Comparison of ENCODE assay signal across 8 mouse cellular contexts in genomic region chr1:190928370-190929009, GRCm38 (mm10). TPM values are rescaled to one million over a fixed set of nuclear protein-coding genes. Genes with fewer than 3 reads are reported as not detected.
DNase-seq lines count a peak whose midpoint lies in the region; ATAC-seq and TF ChIP-seq lines count a peak whose summit lies in the region.

No protein-coding gene starts in this region.

- H3K27ac ChIP-seq in hindbrain, embryonic 13.5 days = peak overlapping the region; percentile 99

- H3K27me3 ChIP-seq in Patski = no peaks in the 10 kb centered on the region
- no peaks in the 10 kb centered on the region for H3K27me3 ChIP-seq in hindbrain, embryonic 13.5 days

- H3K4me3 ChIP-seq in hindbrain, embryonic 13.5 days = peak overlapping the region; percentile 70

- WGBS in hindbrain, embryonic 13.5 days = under 1% methylated on average over 31 of the region's 79 CpGs

- H3K4me1 ChIP-seq in hindbrain, embryonic 13.5 days (replicated peaks) = peaks cover 22% of the 10 kb centered on the region

- H3K9me3 ChIP-seq in hindbrain, embryonic 13.5 days = no peaks in the 10 kb centered on the region

- H3K4me2 ChIP-seq in hindbrain, embryonic 13.5 days = peak overlapping the region; percentile 62

- no peak for TF ChIP-seq CTCF in Patski (IDR thresholded peaks at IDR 0.05)

- DNase-seq in Patski (ENCODE audit: low read depth, low spot score) = peak; percentile 82
- DNase-seq in cerebellum, postnatal 14 days = peak; percentile 98
- peak; percentile 94 to 95 for DNase-seq in frontal cortex, postnatal 14 days (ENCODE audit: low spot score in 2 of 2)
- DNase-seq in layer of hippocampus, postnatal 25 days (ENCODE audit: extremely low spot score in 1 of 2, low spot score in 1 of 2) = peak; percentile 94 to 98
- peak; percentile 99 for DNase-seq in lung, postnatal 25 days (ENCODE audit: low spot score)
- peak; percentile 98 for DNase-seq in retina, embryonic 14.5 days (ENCODE audit: low spot score)
- peak; percentile 98 for DNase-seq in thymus, postnatal 4 days

- H3K9ac ChIP-seq in hindbrain, embryonic 13.5 days = peak overlapping the region; percentile 89

- peak; percentile 88 for ATAC-seq in Patski
- ATAC-seq in hindbrain, embryonic 13.5 days (ENCODE audit: low FRiP score) = peak; percentile 97

- POLR2A ChIA-PET in Patski (lab: Charles Lee) = interaction anchor here (1.0 kb wide), 1 partner anchor 17 kb away, joined by 3 read pairs; the partner anchor contains the start of gene Rps6kc1

- H3K36me3 ChIP-seq in hindbrain, embryonic 13.5 days = peaks cover 4% of the 10 kb centered on the region

- CTCF ChIA-PET in Patski (lab: Charles Lee) = no interaction called here

- in situ Hi-C loops in Patski (cut with MboI; ENCODE audit: low pct_unique_long_range_greater_than_20kb) = loop anchor here (25.0 kb wide), 1 partner anchor 634 kb away; no protein-coding TSS in a partner anchor

RNA-seq across cellular contexts. Expression of gene Angel2, which starts 3.6 kb away (rescaled TPM):
- polyA plus RNA-seq in Patski (2021) = 54.1 TPM
- polyA plus RNA-seq in hindbrain, embryonic 13.5 days (2015; fragmentation: Nextera tagmentation; extraction: Ambion mirVana) = 55.4 and 57.0 TPM in 2 replicates
- total RNA-seq in layer of hippocampus, postnatal 25 days (2021) = 10 to 100 TPM; 50.2 to 60.1 TPM

RNA-seq across cellular contexts. Expression of gene Rps6kc1, which starts 16.9 kb away (rescaled TPM):
- polyA plus RNA-seq in Patski (2021) = 16.5 TPM
- 28.6 and 29.5 TPM in 2 replicates for polyA plus RNA-seq in hindbrain, embryonic 13.5 days (2015; fragmentation: Nextera tagmentation; extraction: Ambion mirVana)
- 10 to 100 TPM; 69.0 to 74.8 TPM for total RNA-seq in layer of hippocampus, postnatal 25 days (2021)

RNA-seq across cellular contexts. Expression of gene Vash2, which starts 50.6 kb away (rescaled TPM):
- 5.4 TPM for polyA plus RNA-seq in Patski (2021)
- polyA plus RNA-seq in hindbrain, embryonic 13.5 days (2015; fragmentation: Nextera tagmentation; extraction: Ambion mirVana) = 92.4 and 94.1 TPM in 2 replicates
- 1 to 10 TPM; 2.1 to 3.4 TPM for total RNA-seq in layer of hippocampus, postnatal 25 days (2021)

Comparison
In these comparisons a context has a peak if more than half of its experiments do, and no peak if none do; other contexts are left out.
1. Peak in every context shown above with its lines: DNase-seq, ATAC-seq, H3K4me3 ChIP-seq and H3K27ac ChIP-seq.
2. RNA of gene Vash2, which starts 50.6 kb away (polyA plus RNA-seq): 92.4 to 94.1 TPM in hindbrain, embryonic 13.5 days; 5.4 TPM in Patski (single experiment); every median in the first group is over 10 times any median in the second.